Mouse (Mus musculus): Measurements from ENCODE around the gene Chaf1a. TPM values are rescaled to one million over a fixed set of nuclear protein-coding genes. Genes with fewer than 3 reads are reported as not detected.
A peak's percentile ranks its signal among the peaks of the same experiment; 100 is the strongest.

The Chaf1a gene
- polyA plus RNA-seq, 1 experiment from 2014 or later = 12.7 TPM

DNA sequence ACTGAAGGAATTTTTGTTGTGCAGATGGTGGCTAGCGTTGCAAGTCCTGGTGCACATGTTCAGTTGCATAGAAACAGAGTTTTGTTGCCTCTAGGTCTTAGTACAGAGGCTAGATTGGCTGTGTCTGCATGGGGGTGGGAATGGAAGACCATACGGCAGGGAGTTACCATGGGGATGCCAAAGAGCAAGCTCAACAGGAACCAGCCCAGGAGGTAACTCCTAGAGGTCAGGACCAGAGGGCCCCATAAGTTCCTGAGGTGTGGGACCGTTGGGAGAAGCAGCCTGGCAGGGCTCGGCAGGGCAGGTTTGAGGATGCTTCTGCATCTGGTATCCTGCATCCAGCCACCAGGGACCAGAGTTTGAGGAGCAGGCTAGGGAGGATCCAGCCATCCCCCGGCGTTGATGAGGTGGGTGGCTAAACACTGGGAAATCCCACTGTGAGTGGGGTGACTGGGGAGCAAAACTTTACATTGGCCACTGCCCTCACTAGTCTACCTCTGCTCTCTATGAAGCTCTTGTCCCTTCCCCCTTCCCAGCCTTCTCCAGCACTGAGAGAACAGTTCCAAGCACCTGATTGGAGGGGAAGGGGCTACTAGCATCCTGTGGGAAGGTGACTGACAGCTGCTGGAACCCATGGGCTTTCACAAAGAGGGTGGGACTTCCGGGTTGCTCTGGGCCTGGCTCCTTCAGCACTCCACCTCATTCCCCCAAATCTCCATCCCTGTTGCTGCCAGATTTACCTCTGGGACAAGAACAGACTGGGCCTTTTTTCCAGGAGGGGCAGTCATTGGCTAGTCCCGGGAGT, 40.7 kb downstream of the Chaf1a start:
- Histone ChIP-seq H3K4me2 (ENCODE audit: low read depth, low read length) (peak overlapping the region; percentile 85), H3K36me3 (ENCODE audit: control insufficient read depth, insufficient read depth) (peaks cover 10% of the 10 kb centered on the region; the same call in 1 of the 2 replicates), H3K27me3 (ENCODE audit: control insufficient read depth, insufficient read depth, low read length) (no peaks in the 10 kb centered on the region), H3K9me3 (replicated peaks; ENCODE audit: control insufficient read depth, low read length) (no peaks in the 10 kb centered on the region), H3K4me3 (ENCODE audit: low read length) (peak overlapping the region; percentile 97), H3K27ac (ENCODE audit: low read length) (no peak overlapping the region), H3K9ac (ENCODE audit: low read length) (peak overlapping the region; percentile 95), H3K4me1 (ENCODE audit: control insufficient read depth, insufficient read depth, low read length) (peaks cover 16% of the 10 kb centered on the region)
- no peak for ATAC-seq (replicated peaks; ENCODE audit: extremely low read depth, insufficient read depth, low FRiP score)
- 11% methylated on average over 8 of the region's 8 CpGs for whole genome bisulfite sequencing

DNA sequence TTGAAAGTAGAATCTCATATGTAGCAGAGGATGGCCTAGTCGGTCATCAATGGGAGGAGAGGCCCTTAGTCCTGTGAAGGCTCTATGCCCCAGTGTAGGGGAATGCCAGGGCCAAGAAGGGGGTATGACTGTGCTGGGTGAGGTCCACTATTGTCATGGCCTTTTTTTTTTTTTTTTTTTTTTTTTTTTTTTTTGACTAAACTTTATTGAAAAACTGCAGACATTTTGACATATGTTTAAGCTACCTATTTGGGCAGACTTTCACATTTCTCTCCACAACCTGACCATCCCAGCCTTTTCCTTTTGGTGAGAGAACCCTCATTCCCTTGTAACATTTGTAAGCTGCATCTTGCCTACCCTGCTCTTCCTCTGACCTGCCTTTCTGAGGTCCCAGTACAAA, 52.1 kb downstream of the Chaf1a start:
- WGBS = 75% methylated on average over 1 of the region's 1 CpGs
- H3K27ac ChIP-seq (ENCODE audit: low read length) = no peak overlapping the region
- H3K36me3 ChIP-seq (ENCODE audit: control insufficient read depth, insufficient read depth) = peaks cover 13% of the 10 kb centered on the region
- no peaks in the 10 kb centered on the region for H3K27me3 ChIP-seq (ENCODE audit: control insufficient read depth, insufficient read depth, low read length)
- no peaks in the 10 kb centered on the region for H3K4me1 ChIP-seq (ENCODE audit: control insufficient read depth, insufficient read depth, low read length)
- ATAC-seq (replicated peaks; ENCODE audit: extremely low read depth, insufficient read depth, low FRiP score) = no peak
- H3K9ac ChIP-seq (ENCODE audit: low read length) = no peak overlapping the region
- H3K4me2 ChIP-seq (ENCODE audit: low read depth, low read length) = no peak overlapping the region
- no peak overlapping the region for H3K4me3 ChIP-seq (ENCODE audit: low read length)
- no peaks in the 10 kb centered on the region for H3K9me3 ChIP-seq (replicated peaks; ENCODE audit: control insufficient read depth, low read length)

- H3K9ac ChIP-seq (ENCODE audit: low read length) = no peak overlapping the region
Measured at GRCm38 (mm10) chr17:56092794-56093193, 52.6 kb downstream of the Chaf1a start.

DNA sequence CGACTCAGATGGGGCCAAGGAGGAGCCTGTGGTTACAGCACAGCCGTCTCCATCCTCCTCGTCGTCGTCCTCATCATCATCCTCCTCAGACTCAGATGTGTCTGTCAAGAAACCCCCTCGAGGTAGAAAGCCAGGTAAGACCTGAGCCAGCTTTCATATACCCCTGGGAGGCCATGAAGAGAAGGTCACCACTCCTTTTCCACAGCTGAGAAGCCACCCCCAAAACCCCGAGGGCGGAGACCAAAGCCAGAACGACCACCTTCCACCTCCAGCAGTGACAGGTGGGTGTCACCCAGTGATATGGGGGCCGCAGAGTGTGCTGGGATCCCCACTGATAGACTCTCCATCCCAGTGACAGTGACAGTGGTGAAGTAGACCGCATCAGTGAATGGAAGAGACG, 56.6 kb downstream of the Chaf1a start:
- WGBS = 88% methylated on average over 12 of the region's 12 CpGs
- no peaks in the 10 kb centered on the region for H3K4me1 ChIP-seq (ENCODE audit: control insufficient read depth, insufficient read depth, low read length)
- H3K9ac ChIP-seq (ENCODE audit: low read length) = no peak overlapping the region
- H3K9me3 ChIP-seq (replicated peaks; ENCODE audit: control insufficient read depth, low read length) = no peaks in the 10 kb centered on the region
- H3K4me2 ChIP-seq (ENCODE audit: low read depth, low read length) = no peak overlapping the region
- H3K27ac ChIP-seq (ENCODE audit: low read length) = no peak overlapping the region
- peaks cover 43% of the 10 kb centered on the region for H3K36me3 ChIP-seq (ENCODE audit: control insufficient read depth, insufficient read depth)
- H3K4me3 ChIP-seq (ENCODE audit: low read length) = no peak overlapping the region
- no peak for ATAC-seq (replicated peaks; ENCODE audit: extremely low read depth, insufficient read depth, low FRiP score)
- H3K27me3 ChIP-seq (ENCODE audit: control insufficient read depth, insufficient read depth, low read length) = no peaks in the 10 kb centered on the region

More at GRCm38 (mm10) chr17:56092794-56093193, 52.6 kb downstream of the Chaf1a start:
- ATAC-seq (replicated peaks; ENCODE audit: extremely low read depth, insufficient read depth, low FRiP score) = no peak
- 94% methylated on average over 1 of the region's 1 CpGs for WGBS
- peaks cover 15% of the 10 kb centered on the region for H3K36me3 ChIP-seq (ENCODE audit: control insufficient read depth, insufficient read depth)
- H3K4me1 ChIP-seq (ENCODE audit: control insufficient read depth, insufficient read depth, low read length) = no peaks in the 10 kb centered on the region
- no peak overlapping the region for H3K4me2 ChIP-seq (ENCODE audit: low read depth, low read length)
- H3K27me3 ChIP-seq (ENCODE audit: control insufficient read depth, insufficient read depth, low read length) = no peaks in the 10 kb centered on the region
- no peak overlapping the region for H3K27ac ChIP-seq (ENCODE audit: low read length)
- H3K4me3 ChIP-seq (ENCODE audit: low read length) = no peak overlapping the region
- no peaks in the 10 kb centered on the region for H3K9me3 ChIP-seq (replicated peaks; ENCODE audit: control insufficient read depth, low read length)

- Histone ChIP-seq H3K27ac (ENCODE audit: low read length) (no peak overlapping the region), H3K36me3 (ENCODE audit: control insufficient read depth, insufficient read depth) (peaks cover 45% of the 10 kb centered on the region), H3K4me2 (ENCODE audit: low read depth, low read length) (no peak overlapping the region), H3K9me3 (replicated peaks; ENCODE audit: control insufficient read depth, low read length) (no peaks in the 10 kb centered on the region), H3K27me3 (ENCODE audit: control insufficient read depth, insufficient read depth, low read length) (no peaks in the 10 kb centered on the region), H3K4me1 (ENCODE audit: control insufficient read depth, insufficient read depth, low read length) (no peaks in the 10 kb centered on the region), H3K4me3 (ENCODE audit: low read length) (no peak overlapping the region), H3K9ac (ENCODE audit: low read length) (no peak overlapping the region)
- 85% methylated on average over 8 of the region's 8 CpGs for WGBS
- no peak for ATAC-seq (replicated peaks; ENCODE audit: extremely low read depth, insufficient read depth, low FRiP score)
Measured at GRCm38 (mm10) chr17:56098180-56098579, 57.9 kb downstream of the Chaf1a start.

- no peak overlapping the region for H3K4me3 ChIP-seq (ENCODE audit: low read length)
- no peak overlapping the region for H3K4me2 ChIP-seq (ENCODE audit: low read depth, low read length)
- H3K36me3 ChIP-seq (ENCODE audit: control insufficient read depth, insufficient read depth) = peaks cover 45% of the 10 kb centered on the region
- no peak overlapping the region for H3K9ac ChIP-seq (ENCODE audit: low read length)
- no peaks in the 10 kb centered on the region for H3K4me1 ChIP-seq (ENCODE audit: control insufficient read depth, insufficient read depth, low read length)
- no peaks in the 10 kb centered on the region for H3K27me3 ChIP-seq (ENCODE audit: control insufficient read depth, insufficient read depth, low read length)
- no peak overlapping the region for H3K27ac ChIP-seq (ENCODE audit: low read length)
- no peaks in the 10 kb centered on the region for H3K9me3 ChIP-seq (replicated peaks; ENCODE audit: control insufficient read depth, low read length)
- 89% methylated on average over 15 of the region's 15 CpGs for WGBS
- ATAC-seq (replicated peaks; ENCODE audit: extremely low read depth, insufficient read depth, low FRiP score) = no peak
Measured at GRCm38 (mm10) chr17:56098711-56099572, 58.7 kb downstream of the Chaf1a start.

GRCm38 (mm10) chr17:56100811-56101210, 60.6 kb downstream of the Chaf1a start:
- no peak overlapping the region for H3K27ac ChIP-seq (ENCODE audit: low read length)
- H3K9me3 ChIP-seq (replicated peaks; ENCODE audit: control insufficient read depth, low read length) = no peaks in the 10 kb centered on the region
- no peak overlapping the region for H3K4me2 ChIP-seq (ENCODE audit: low read depth, low read length)
- WGBS = 91% methylated on average over 3 of the region's 3 CpGs
- no peak overlapping the region for H3K9ac ChIP-seq (ENCODE audit: low read length)
- no peak overlapping the region for H3K4me3 ChIP-seq (ENCODE audit: low read length)
- H3K4me1 ChIP-seq (ENCODE audit: control insufficient read depth, insufficient read depth, low read length) = no peaks in the 10 kb centered on the region
- peaks cover 45% of the 10 kb centered on the region for H3K36me3 ChIP-seq (ENCODE audit: control insufficient read depth, insufficient read depth)
- no peaks in the 10 kb centered on the region for H3K27me3 ChIP-seq (ENCODE audit: control insufficient read depth, insufficient read depth, low read length)
- ATAC-seq (replicated peaks; ENCODE audit: extremely low read depth, insufficient read depth, low FRiP score) = no peak

DNA sequence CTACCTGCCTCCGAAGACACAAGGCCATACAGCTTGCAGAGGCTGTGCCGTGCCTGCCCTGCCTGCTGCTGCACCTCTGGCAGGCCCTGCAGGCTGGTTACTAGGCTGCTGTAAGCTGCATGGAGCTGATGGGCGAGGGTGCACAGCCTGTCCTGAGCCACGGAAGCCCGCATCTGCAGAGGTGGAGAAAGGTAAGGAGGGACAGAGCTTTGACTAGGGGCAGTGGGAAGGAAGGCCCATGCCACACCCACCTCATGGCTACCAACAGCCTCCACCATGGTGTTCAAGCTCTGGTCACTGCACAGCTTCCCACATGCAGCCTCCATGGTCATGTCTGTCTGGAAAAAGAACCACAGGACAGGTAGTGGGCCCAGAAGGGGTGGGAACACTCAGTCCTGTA, 61.9 kb downstream of the Chaf1a start:
- H3K4me2 ChIP-seq (ENCODE audit: low read depth, low read length) = no peak overlapping the region
- H3K9ac ChIP-seq (ENCODE audit: low read length) = no peak overlapping the region
- no peak for ATAC-seq (replicated peaks; ENCODE audit: extremely low read depth, insufficient read depth, low FRiP score)
- no peaks in the 10 kb centered on the region for H3K27me3 ChIP-seq (ENCODE audit: control insufficient read depth, insufficient read depth, low read length)
- no peaks in the 10 kb centered on the region for H3K4me1 ChIP-seq (ENCODE audit: control insufficient read depth, insufficient read depth, low read length)
- H3K9me3 ChIP-seq (replicated peaks; ENCODE audit: control insufficient read depth, low read length) = no peaks in the 10 kb centered on the region
- H3K4me3 ChIP-seq (ENCODE audit: low read length) = no peak overlapping the region
- H3K27ac ChIP-seq (ENCODE audit: low read length) = no peak overlapping the region
- H3K36me3 ChIP-seq (ENCODE audit: control insufficient read depth, insufficient read depth) = peaks cover 35% of the 10 kb centered on the region
- WGBS = 93% methylated on average over 5 of the region's 5 CpGs

DNA sequence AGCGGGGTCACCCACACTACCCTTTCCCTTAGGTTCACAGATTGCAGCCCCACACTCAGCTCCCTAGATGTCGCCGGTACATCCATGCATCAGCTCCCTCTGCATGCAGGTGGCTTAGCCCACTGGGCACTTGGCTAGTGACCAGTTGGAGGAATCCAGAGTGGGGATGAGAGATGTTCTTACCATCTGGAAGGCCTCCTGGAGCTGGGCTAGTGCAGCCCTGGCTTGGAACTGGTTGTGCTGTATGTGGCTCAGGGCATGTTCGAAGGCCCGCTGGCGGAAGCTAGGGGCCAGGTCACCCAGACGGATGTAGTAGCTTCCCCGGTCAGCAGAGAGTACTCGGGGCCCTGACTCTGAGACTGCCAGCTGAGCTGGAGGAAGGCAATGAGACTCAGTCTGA, 62.7 kb downstream of the Chaf1a start:
- no peak overlapping the region for H3K4me3 ChIP-seq (ENCODE audit: low read length)
- H3K9me3 ChIP-seq (replicated peaks; ENCODE audit: control insufficient read depth, low read length) = no peaks in the 10 kb centered on the region
- H3K4me2 ChIP-seq (ENCODE audit: low read depth, low read length) = no peak overlapping the region
- no peak overlapping the region for H3K9ac ChIP-seq (ENCODE audit: low read length)
- H3K36me3 ChIP-seq (ENCODE audit: control insufficient read depth, insufficient read depth) = peaks cover 32% of the 10 kb centered on the region
- WGBS = 92% methylated on average over 9 of the region's 9 CpGs
- ATAC-seq (replicated peaks; ENCODE audit: extremely low read depth, insufficient read depth, low FRiP score) = no peak
- H3K4me1 ChIP-seq (ENCODE audit: control insufficient read depth, insufficient read depth, low read length) = no peaks in the 10 kb centered on the region
- H3K27me3 ChIP-seq (ENCODE audit: control insufficient read depth, insufficient read depth, low read length) = no peaks in the 10 kb centered on the region
- no peak overlapping the region for H3K27ac ChIP-seq (ENCODE audit: low read length)

All from heart, embryonic 16.5 days (tissue).